Mouse (Mus musculus) embryonic stem cell, embryonic (primary cell): ENCODE results near the gene Lrrc4c.

Experiments used
- CTCF ChIA-PET, 4 experiments: fragments of 300-600 bp in 2 of 4; fragments of 350-600 bp in 2 of 4; sonication (Branson Sonifier 250); formaldehyde crosslinking; loops; one replicate each; lab custom pipeline; 2022; ENCODE audit warnings: inconsistent platforms in 2 of 4; lab: Charles Lee
- POLR2A ChIA-PET, 4 experiments: fragments of 300-600 bp in 2 of 4; fragments of 350-600 bp in 2 of 4; sonication (Branson Sonifier 250); formaldehyde crosslinking; loops; one replicate each; lab custom pipeline; 2022; ENCODE audit warnings: antibody characterized with exemption in 4 of 4, inconsistent platforms in 1 of 4; lab: Charles Lee

Lrrc4c gene

GRCm38 (mm10) chr2:97138454-97138853, 820.5 kb downstream of the Lrrc4c start:
- CTCF ChIA-PET: no interaction called here
- POLR2A ChIA-PET: no interaction called here

- POLR2A ChIA-PET: no interaction called here
- CTCF ChIA-PET: no interaction called here
Observed at GRCm38 (mm10) chr2:97151626-97152194, 833.7 kb downstream of the Lrrc4c start.

DNA sequence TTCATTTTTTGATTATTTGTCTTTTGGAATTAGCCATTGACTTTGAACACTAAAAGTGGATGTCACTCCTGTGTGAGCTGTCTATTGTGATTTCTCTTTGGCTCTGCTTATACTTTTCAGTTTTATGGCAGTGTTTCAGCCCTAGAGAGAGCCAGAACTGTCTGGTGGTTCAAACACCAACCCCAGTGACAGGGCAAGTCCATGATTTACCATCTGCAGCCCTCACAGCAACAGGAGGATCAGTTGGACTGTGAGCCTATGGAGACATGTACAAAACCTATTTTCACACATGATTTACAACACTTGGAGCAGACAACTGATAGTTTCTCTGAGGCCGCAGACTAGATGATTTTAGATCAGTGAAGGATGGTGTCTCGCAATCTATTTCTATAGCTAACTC, 847.8 kb downstream of the Lrrc4c start:
- POLR2A ChIA-PET: no interaction called here
- CTCF ChIA-PET: no interaction called here

- ChIA-PET POLR2A (no interaction called here), CTCF (no interaction called here)
Observed at GRCm38 (mm10) chr2:97178399-97178798, 860.4 kb downstream of the Lrrc4c start.

- ChIA-PET POLR2A (no interaction called here), CTCF (no interaction called here)
Observed at GRCm38 (mm10) chr2:97196968-97197606, 879.1 kb downstream of the Lrrc4c start.

DNA sequence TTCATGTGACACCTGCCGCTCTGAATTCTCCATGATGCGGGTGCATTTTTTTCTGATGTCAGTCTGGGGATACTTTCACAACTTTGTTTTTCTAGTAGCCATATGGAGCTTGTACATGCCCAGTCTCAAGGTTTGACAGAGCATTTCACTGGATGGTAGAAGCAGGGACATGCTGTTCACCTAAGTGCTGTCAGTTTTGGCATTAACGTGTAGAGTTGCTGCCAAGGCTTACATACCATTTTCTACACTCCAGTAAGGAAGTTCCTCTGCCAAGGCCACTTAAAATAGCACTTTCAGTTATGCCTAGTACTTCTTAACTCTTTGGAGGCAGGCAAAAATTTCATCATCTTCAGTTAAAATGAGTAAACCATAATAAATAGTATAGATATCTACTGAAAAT, 915.0 kb downstream of the Lrrc4c start:
- ChIA-PET CTCF (no interaction called here), POLR2A (no interaction called here)

- POLR2A ChIA-PET: no interaction called here
- CTCF ChIA-PET: no interaction called here
Observed at GRCm38 (mm10) chr2:97234074-97234473, 916.1 kb downstream of the Lrrc4c start.

GRCm38 (mm10) chr2:97274651-97275050, 956.7 kb downstream of the Lrrc4c start:
- CTCF ChIA-PET: no interaction called here

DNA sequence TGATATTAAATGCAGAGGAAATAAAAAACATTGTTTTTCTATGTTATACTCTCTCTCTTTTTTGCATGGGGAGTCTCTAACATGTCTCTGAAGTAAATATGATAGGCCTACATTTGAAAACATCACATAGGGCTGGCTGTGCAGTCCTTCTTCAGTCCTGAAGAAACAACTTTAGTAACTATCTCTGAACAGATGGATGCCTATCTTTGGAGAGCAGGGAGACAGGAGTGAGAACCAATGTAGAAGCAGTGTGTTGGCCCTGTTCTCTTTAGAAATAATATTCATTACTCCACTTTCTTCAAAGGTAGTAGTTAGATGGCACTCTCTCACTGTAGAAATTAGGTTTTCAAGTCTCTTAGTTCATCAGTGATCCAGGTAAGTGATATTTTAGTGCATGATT, 967.0 kb downstream of the Lrrc4c start:
- ChIA-PET POLR2A (no interaction called here), CTCF (no interaction called here)

More at GRCm38 (mm10) chr2:97274651-97275050, 956.7 kb downstream of the Lrrc4c start:
- POLR2A ChIA-PET: no interaction called here

DNA sequence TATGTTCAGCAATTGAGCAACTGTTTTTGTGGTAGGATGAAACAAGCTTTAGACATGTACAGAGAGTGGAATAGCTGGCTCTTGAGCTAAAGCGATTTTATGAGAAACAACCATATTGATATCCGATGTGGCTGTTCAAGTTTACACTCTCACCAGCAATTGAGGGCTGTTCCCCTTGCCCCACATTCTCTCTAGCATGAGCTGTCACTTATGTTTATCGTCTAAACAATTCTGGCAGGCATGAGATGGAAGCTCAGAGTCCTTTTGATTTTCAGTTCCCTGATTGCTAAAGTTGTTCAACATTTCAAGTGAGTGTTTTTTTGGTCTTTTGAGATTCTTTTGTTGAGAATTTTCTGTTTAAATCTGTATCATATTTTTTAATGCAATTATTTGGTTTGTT, 976.2 kb downstream of the Lrrc4c start:
- POLR2A ChIA-PET: no interaction called here

GRCm38 (mm10) chr2:97299704-97300103, 981.7 kb downstream of the Lrrc4c start:
- POLR2A ChIA-PET: no interaction called here
- CTCF ChIA-PET: no interaction called here

More for the DNA sequence above, 976.2 kb downstream of the Lrrc4c start:
- CTCF ChIA-PET: no interaction called here

DNA sequence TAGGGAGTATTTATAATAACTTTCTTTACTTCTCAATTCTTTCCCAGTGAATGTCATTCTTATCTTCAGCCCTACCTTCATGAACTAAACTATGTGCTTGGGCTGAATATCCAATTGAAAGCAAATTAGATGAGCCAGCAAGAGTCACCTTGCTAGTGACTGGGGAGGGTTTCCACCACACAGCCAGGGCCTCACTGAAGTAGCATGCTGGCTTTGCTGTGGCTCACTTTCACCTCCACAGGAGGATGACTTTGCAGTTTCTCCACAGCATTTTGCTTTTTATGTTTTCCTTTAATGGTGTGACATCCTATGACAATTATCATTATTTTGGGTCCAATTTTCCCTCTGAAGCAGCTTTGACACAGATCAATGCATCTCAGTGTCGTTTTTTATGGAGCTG, 1000.0 kb downstream of the Lrrc4c start:
- ChIA-PET POLR2A (no interaction called here), CTCF (no interaction called here)

GRCm38 (mm10) chr2:97318536-97318935, 1000.6 kb downstream of the Lrrc4c start:
- CTCF ChIA-PET: no interaction called here
- POLR2A ChIA-PET: no interaction called here

GRCm38 (mm10) chr2:97332084-97332682, 1014.2 kb downstream of the Lrrc4c start:
- ChIA-PET POLR2A (no interaction called here), CTCF (interaction anchor here in 1 of 4 experiments (0.6 kb wide), 1 partner anchor 36 kb away, joined by 4 read pairs; no protein-coding TSS in a partner anchor)

- ChIA-PET CTCF (no interaction called here), POLR2A (interaction anchor here in 1 of 4 experiments (0.5 kb wide), 1 partner anchor 701 kb away, joined by 3 read pairs; no protein-coding TSS in a partner anchor)
Observed at GRCm38 (mm10) chr2:97339627-97340026, 1021.7 kb downstream of the Lrrc4c start.

DNA sequence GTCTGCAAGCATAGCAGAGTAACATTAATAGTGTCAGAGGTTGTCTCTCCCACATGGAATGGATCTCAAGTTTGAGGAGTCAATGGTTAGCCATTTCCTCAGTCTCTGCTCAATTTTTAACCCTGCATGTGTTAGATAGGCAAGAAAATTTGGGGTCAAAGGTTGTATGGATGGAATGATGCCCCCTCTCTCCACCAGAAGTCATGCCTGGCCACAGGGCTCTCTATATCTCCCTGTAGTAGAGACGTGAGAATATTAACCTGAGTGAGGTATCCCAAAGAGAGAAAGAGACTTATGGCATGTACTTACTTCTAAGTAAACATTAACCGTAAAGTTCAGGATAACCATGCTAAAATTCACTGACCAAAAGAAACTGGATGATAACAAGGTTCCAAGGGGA, 1043.3 kb downstream of the Lrrc4c start:
- CTCF ChIA-PET: no interaction called here
- POLR2A ChIA-PET: no interaction called here

DNA sequence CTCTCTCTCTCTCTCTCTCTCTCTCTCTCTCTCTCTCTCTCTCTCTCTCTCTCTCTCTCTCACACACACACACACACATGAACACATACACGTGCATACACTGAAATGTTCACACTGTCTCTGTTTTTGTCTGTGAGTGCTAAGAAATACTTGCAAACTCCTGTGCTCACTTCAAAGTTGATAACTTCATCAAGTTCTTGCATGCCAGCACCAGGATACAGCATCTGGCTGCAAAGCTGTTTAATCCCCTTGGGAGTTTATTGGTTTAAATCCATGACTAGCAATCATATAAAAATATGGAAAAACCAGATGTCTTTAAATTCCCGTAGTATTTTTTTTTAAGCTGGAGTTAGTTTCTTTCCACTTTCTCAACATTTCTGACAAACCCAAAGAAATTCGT, 1052.0 kb downstream of the Lrrc4c start:
- CTCF ChIA-PET: no interaction called here
- POLR2A ChIA-PET: interaction anchor here in 1 of 4 experiments (0.7 kb wide), 1 partner anchor 147 kb away, joined by 3 read pairs; no protein-coding TSS in a partner anchor

DNA sequence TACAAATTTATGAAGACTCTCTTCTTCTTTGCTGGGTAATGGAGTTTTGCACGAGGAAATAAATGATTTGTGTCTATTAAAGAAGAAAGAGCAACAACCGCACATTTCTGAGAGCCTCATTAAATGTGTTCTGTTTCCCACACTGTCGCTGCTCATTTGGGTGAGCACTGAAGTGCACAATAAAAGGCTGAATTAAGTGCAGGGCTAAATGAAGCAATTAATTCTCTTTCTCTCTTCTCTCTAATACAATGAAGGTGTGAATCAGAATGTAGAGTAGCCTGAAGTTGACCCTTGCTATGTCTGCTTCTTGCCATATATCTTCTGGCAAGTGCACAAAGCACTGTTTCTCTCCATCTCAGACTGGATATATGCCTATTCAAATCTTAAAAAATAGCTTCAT, 1073.5 kb downstream of the Lrrc4c start:
- POLR2A ChIA-PET: no interaction called here
- CTCF ChIA-PET: no interaction called here

GRCm38 (mm10) chr2:97391876-97392275, 1073.9 kb downstream of the Lrrc4c start:
- ChIA-PET POLR2A (no interaction called here), CTCF (no interaction called here)

DNA sequence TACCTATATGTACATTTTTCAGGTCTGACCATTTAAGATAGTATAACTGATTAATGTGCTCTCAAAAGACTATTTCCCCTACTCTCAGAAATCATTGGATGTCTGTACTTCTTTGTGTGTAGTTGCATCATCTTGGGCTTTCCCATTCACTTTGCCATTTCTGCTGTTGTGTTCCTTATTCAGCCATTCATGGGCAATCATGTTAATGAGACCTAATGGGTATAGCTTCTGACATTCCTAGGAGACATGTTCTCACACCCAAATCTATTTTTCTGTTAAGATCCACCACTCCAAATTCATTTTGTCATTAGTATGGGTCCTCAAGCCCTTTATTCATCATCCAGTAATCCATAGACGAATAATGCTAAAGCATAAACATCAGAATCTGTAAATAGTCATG, 1095.1 kb downstream of the Lrrc4c start:
- ChIA-PET CTCF (no interaction called here), POLR2A (no interaction called here)
